Mouse (Mus musculus): ENCODE results near the gene Tctn1.
"Not testable (repeated sequence)": the region's sequence is repeated elsewhere in the genome, so short reads cannot be mapped to it uniquely, and the experiment has no call there.

Gene Tctn1

DNA sequence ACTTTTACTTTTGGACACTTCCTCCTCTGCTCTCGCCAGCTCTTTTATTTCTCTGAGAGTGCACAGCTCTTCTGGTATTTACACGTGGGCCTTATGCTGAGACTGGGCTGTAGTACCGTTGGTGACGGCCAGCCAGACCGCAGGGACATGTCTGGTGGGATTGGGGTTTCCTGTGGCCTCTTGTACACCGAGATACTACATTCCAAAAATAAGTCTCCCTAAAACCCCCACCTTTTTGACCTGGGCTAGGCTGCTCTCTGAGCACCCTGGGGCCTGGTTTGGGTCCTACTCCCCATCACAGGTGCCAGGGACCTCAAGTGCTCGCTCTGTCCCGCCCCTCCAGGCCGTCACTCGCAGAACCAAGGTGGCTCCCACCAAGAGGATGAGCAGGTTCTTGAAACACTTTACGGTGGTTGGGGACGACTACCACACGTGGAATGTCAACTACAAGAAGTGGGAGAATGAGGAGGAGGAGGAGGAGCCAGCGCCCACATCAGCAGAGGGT is 31.1 kb downstream of the Tctn1 start:
- in situ Hi-C loops (cut with MboI; ENCODE audit: low pct_unique_long_range_greater_than_20kb in 1 of 2, low sequenced_read_pairs in 2 of 2, unreplicated experiment in 1 of 2): no loop called here

DNA sequence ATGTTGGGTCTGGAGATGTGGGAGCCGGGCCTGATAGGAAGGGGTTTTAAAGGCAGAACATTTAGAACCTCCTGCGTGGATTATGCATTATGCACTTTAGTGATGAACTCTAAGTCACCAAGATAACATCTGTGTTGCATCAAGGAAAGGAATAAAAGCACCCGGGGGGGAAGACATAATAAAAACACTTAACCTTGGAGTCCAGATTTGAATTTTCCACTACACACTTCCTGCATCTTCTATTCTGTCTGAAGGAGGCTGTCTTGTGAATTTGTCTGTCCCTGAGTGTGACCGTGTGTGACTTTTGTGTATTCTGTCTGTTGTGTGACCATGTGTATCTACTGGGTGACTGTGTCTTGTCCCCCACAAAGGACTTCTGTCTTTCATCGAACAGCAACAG is 32.3 kb downstream of the Tctn1 start:
- in situ Hi-C loops (cut with MboI; ENCODE audit: low pct_unique_long_range_greater_than_20kb in 1 of 2, low sequenced_read_pairs in 2 of 2, unreplicated experiment in 1 of 2): no loop called here

DNA sequence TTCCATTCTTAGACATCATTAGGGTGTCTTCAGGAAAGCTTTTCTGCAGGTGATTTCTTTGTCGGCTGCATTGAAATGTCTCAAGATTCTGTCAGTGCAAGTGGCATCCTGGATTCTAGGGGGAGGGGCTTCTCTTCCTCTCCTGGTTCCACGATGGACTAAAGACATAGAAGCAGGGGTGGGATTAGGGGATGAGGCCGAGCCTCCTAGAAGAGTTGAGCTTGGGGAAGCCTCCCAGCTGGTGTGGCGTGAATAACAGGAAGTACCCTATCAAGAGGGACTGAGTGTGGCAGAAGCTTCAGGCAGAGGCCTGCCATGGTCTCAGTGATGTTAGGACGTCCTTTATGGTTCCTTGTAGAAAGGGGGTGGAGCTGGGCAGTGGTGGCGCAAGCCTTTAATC is 32.8 kb downstream of the Tctn1 start:
- in situ Hi-C loops (cut with MboI; ENCODE audit: low pct_unique_long_range_greater_than_20kb in 1 of 2, low sequenced_read_pairs in 2 of 2, unreplicated experiment in 1 of 2): no loop called here

DNA sequence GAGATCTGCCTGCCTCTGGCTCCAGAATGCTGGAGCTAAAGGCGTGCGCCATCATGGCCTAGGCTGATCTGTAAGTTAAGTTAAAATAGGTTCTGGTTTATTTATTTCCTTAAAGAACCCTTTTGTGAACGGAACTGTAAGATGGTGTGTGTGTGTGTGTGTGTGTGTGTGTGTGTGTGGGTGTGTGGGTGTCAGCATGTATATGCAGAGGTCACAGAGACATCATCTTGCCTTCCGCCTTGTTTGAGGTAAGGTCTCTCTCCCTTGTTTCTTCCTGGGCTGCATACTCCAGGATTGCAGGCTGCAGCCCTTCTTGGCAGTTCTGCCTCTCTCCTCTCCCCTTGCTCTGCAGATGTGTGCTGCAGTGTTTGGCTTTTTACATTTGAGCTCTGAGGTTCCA is 33.4 kb downstream of the Tctn1 start:
- in situ Hi-C loops (cut with MboI; ENCODE audit: low pct_unique_long_range_greater_than_20kb in 1 of 2, low sequenced_read_pairs in 2 of 2, unreplicated experiment in 1 of 2): no loop called here

DNA sequence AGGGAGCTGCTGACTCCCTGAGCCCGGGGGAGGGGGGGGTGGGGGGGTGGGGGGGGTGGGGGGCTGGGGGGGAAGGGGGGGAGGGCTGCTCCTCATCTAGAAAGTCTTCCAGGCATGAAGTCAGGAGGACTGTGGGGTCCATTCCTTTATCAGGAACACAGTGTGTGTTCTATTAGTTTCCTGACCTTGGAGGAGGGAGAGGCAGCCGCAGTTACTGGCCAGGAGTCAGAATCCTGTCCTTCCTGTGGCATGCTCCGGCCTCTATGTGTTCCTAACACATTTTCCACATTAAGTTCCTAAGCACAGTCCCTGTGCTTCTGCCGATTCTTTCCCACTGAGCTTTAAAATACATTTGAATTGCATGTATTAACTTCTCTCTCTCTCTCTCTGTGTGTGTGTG is 35.5 kb downstream of the Tctn1 start:
- in situ Hi-C loops (cut with MboI; ENCODE audit: low pct_unique_long_range_greater_than_20kb in 1 of 2, low sequenced_read_pairs in 2 of 2, unreplicated experiment in 1 of 2): no loop called here

DNA sequence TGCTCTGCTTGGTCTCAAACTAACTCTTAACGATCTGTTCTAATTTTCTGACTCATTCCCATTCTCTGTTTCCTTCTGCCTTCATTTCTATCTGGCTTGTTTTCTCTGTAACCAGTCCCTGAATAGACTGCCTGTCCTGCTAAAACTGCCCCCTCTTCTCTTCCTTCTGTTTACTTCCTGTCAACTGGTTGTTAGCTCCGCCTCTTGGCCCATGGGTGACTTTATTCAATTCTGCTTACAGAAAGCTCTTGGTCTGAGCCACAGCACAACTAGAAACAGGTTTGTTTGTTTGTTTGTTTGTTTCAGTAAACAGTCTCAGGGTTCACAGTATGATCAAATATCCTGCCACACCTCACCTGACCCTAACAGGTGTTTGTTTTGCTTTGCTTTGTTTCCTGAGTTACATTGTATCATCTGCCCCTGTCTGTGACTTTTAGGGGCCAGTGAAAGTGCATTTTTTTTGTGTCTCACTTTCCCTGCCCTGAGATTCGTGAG is 35.9 kb downstream of the Tctn1 start:
- in situ Hi-C loops (cut with MboI; ENCODE audit: low pct_unique_long_range_greater_than_20kb in 1 of 2, low sequenced_read_pairs in 2 of 2, unreplicated experiment in 1 of 2): no loop called here

DNA sequence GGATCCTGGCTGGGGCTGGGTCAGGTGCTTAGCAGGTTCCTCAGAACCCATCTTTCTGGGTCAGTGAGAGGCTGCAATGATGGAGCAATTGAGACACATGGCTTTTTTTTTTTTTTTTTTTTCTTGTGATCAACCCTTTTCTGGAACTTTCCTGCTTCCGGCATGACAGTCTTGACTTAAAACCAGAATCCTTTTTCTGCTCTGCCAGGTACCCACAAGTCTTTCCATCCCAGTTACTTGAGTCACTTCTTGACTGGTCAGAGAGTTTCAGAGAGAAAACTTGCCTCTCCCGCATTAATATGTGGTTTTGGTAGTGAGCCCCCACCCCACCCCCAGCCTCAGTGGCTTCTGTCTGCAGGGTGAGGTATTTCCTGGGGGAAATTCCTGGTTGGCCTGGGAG is 40.0 kb downstream of the Tctn1 start:
- in situ Hi-C loops (cut with MboI; ENCODE audit: low pct_unique_long_range_greater_than_20kb in 1 of 2, low sequenced_read_pairs in 2 of 2, unreplicated experiment in 1 of 2): no loop called here

- in situ Hi-C loops (cut with MboI; ENCODE audit: low pct_unique_long_range_greater_than_20kb in 1 of 2, low sequenced_read_pairs in 2 of 2, unreplicated experiment in 1 of 2): no loop called here
Observed at GRCm38 (mm10) chr5:122221085-122221484, 43.2 kb downstream of the Tctn1 start.

DNA sequence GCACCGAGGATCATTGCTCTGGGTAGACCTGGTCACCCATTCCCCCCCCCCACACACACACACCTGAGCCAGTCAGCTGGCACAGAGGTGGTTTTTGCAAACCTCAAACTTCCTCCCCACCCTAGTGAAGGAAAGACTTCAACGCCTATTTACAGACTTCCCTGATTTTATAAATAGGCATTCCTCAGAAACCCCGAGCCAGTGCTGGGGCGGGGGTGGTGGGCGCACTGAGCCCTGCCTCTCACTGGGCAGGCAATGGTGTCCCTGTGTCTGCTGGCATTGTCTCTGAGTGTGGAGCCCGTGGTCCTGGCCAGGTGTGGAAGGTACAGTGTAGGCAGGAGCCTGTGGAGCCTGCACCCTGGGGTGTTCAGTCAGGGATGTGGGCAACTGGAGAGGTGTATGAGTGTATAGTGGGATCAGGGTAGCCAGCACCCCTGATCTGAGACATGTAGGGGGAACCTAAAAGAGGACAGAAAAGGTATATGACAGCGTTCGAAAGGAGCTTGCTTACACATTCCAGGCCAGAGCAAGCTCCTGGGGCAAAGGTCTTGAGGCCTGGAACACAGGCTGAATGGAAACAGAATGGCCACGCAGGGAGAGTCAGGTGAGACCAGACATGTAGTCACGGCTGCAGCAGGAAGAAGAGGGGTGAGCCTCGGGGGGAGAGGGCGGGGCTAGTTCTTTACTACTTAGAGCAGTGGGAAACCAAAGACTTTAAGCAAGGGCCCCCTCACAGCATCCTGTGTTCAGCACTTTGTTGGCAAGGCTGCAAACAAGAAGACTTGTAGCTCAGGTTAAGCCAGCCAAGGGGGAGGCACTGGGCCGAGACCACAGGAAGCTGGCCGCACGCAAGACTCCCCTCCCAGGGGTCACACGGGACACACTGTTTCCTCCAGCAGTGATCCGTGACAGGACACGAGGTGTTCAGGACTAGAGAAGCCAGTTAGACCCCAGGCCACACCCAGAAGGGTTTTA is 44.3 kb downstream of the Tctn1 start:
- in situ Hi-C loops (cut with MboI; ENCODE audit: low pct_unique_long_range_greater_than_20kb in 1 of 2, low sequenced_read_pairs in 2 of 2, unreplicated experiment in 1 of 2): no loop called here

DNA sequence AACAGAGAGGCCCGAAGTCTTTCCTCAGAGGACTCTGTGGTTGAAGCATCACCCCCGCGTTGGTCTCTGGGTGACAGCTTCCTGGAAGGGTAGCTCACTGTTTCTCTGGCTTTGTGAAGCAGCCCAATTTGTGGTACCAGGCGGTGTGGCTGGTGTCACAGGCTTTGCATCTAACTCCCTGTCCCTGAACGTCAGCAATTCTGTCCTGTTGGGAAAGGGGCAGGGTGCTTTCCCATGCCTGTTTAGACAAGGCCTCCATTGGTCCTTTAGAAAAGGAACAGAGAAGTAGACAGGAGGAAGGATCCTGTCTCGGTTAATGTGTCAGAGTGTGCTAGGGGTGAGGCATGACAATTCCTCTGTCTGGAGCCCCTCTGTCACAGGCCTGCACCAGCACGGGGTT is 45.3 kb downstream of the Tctn1 start:
- in situ Hi-C loops (cut with MboI; ENCODE audit: low pct_unique_long_range_greater_than_20kb in 1 of 2, low sequenced_read_pairs in 2 of 2, unreplicated experiment in 1 of 2): no loop called here

DNA sequence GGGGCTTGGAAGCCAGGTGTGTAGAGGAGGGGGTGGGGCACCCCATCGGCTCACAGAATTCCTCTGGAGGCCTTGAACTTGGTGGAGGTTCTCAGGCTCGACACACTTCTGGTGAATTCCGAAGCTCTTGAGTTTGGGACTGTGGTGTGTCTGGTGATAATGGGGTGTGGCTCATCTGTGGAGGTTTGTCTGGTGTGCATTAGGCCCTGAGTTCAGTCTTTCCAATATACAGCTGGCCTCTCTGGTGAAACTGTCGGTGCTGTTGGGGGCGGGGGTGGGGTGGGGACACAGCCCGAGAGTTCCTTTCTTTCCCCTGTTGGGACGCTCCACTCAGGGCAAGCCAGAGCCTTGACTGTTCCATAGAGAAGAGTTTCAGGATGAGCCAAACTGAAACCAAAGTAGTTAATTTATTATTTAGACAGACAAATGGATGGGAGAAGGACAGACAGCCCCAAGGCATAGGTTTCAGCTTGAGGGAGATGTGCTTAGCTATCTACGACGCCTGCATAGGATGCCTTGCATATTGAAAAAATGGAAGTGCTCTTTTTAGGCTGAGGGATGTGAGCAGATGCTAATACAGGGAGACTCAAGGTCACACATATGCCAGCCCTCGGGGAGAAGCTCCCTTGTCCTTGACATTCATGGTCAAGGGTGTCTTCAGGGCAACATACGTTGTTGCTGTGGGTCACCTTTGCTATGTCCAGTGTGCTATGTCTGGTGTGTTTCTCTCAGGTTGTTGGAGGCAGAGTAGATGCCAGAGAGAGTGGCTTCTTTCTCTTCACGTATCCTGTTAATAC is 46.0 kb downstream of the Tctn1 start:
- in situ Hi-C loops (cut with MboI; ENCODE audit: low pct_unique_long_range_greater_than_20kb in 1 of 2, low sequenced_read_pairs in 2 of 2, unreplicated experiment in 1 of 2): no loop called here

GRCm38 (mm10) chr5:122217636-122218035 is 46.6 kb downstream of the Tctn1 start:
- in situ Hi-C loops (cut with MboI; ENCODE audit: low pct_unique_long_range_greater_than_20kb in 1 of 2, low sequenced_read_pairs in 2 of 2, unreplicated experiment in 1 of 2): no loop called here

- in situ Hi-C loops (cut with MboI; ENCODE audit: low pct_unique_long_range_greater_than_20kb in 1 of 2, low sequenced_read_pairs in 2 of 2, unreplicated experiment in 1 of 2): no loop called here
Observed at GRCm38 (mm10) chr5:122213861-122214260, 50.4 kb downstream of the Tctn1 start.

DNA sequence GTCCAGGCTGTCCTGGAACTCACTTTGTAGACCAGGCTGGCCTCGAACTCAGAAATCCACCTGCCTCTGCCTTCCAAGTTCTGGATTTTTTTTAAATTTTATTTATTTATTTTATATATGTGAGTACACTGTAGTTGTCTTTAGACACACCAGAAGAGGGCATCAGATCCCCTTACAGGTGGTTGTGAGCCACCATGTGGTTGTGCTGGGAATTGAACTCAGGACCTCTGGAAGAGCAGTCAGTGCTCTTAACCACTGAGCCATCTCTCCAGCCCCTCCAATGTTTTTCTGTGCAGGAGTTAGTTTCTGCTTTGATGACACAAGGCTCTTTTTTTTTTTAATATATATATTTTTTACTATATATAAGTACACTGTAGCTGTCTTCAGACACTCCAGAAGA is 51.4 kb downstream of the Tctn1 start:
- in situ Hi-C loops (cut with MboI; ENCODE audit: low pct_unique_long_range_greater_than_20kb in 1 of 2, low sequenced_read_pairs in 2 of 2, unreplicated experiment in 1 of 2): not testable (repeated sequence)

DNA sequence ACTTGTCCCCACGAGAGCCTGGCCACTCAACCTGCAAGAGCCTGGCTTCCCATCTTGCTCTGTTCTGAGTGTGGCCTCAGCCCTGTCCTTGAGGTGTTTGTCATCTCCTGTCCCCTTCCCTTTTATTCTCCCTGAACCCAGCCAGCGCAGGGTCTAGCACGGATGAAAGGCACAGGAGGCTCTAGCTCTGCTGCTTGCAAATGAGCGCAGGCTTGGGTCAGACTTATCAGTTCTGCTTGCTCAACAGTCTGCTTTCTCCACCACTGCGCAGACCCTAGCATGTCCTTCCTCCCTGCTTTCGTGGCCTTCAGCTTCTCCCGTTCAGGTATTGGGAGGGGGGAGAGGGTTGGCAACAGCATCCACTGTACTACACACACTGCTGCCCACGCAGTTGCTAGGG is 52.1 kb downstream of the Tctn1 start:
- in situ Hi-C loops (cut with MboI; ENCODE audit: low pct_unique_long_range_greater_than_20kb in 1 of 2, low sequenced_read_pairs in 2 of 2, unreplicated experiment in 1 of 2): no loop called here

GRCm38 (mm10) chr5:122210890-122211289 is 53.4 kb downstream of the Tctn1 start:
- in situ Hi-C loops (cut with MboI; ENCODE audit: low pct_unique_long_range_greater_than_20kb in 1 of 2, low sequenced_read_pairs in 2 of 2, unreplicated experiment in 1 of 2): no loop called here

GRCm38 (mm10) chr5:122209591-122210368 is 54.5 kb downstream of the Tctn1 start:
- in situ Hi-C loops (cut with MboI; ENCODE audit: low pct_unique_long_range_greater_than_20kb in 1 of 2, low sequenced_read_pairs in 2 of 2, unreplicated experiment in 1 of 2): no loop called here

- in situ Hi-C loops (cut with MboI; ENCODE audit: low pct_unique_long_range_greater_than_20kb in 1 of 2, low sequenced_read_pairs in 2 of 2, unreplicated experiment in 1 of 2): no loop called here
Observed at GRCm38 (mm10) chr5:122208909-122209308, 55.4 kb downstream of the Tctn1 start.

- in situ Hi-C loops (cut with MboI; ENCODE audit: low pct_unique_long_range_greater_than_20kb in 1 of 2, low sequenced_read_pairs in 2 of 2, unreplicated experiment in 1 of 2): no loop called here
Observed at GRCm38 (mm10) chr5:122206475-122206874, 57.8 kb downstream of the Tctn1 start, which contains the start of gene Hvcn1. TSS of gene Hvcn1 (plus strand) at chr5:122206804.

All from mouse embryonic stem cell (cell line).